Mouse (Mus musculus) retina, embryonic 14.5 days (tissue): ENCODE results near the gene Fut11.
A peak's percentile ranks its signal among the peaks of the same experiment; 100 is the strongest.

Source experiments
- DNase-seq: peaks from one replicate; pipeline ENCODE4 v3.0.0-alpha.2; 2015; ENCODE audit warnings: low spot score

Gene Fut11

DNA sequence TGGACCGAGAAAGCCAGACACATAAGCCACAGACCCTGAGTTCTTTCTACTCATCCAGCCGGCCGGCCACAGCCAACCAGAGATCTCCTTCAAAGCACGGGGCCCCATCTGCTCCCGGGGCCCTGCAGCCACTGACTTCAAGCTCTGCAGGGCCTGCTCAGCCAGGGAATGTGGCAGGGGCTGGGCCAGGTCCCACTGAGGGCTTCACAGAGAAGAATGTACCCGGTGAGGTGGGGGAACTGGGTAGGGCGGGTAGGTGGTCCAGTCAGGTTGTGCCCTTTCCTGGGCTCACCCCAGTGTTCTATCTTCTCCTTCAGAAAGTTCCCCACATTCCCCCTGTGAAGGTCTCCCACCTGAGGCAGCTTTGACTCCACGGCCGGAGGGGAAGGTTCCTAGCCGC, 23.7 kb downstream of the Fut11 start:
- DNase-seq: no peak

DNA sequence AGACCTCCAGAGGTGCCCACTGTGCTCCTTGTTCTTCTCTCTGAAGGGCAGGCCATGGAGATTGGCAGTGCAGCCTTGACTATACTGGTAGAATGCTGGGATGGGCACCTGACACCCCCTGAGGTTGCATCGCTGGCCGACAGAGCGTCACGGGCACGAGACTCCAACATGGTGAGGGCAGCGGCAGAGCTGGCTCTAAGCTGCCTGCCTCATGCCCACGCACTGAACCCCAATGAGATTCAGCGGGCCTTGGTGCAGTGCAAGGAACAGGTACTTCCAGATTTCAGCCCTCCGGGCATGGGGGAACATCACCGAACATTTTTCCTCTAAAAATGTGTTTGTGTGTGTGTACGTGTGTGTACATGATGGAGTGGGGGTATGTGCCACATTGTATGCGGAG, 25.0 kb downstream of the Fut11 start:
- DNase-seq: no peak

DNA sequence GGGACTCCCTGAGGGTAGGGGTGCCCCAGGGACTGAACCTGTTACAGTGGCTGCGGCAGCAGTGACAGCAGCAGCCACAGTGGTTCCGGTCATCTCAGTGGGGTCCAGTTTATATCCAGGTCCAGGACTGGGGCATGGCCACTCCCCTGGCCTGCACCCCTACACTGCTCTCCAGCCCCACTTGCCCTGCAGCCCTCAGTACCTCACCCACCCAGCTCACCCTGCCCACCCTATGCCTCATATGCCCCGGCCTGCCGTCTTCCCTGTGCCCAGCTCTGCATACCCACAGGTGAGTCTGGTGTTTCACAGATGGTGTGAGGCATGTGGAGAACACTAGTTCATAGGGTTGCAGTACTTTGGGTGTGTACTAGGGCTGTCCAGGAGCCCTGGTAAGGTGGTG, 26.6 kb downstream of the Fut11 start:
- no peak for DNase-seq

DNA sequence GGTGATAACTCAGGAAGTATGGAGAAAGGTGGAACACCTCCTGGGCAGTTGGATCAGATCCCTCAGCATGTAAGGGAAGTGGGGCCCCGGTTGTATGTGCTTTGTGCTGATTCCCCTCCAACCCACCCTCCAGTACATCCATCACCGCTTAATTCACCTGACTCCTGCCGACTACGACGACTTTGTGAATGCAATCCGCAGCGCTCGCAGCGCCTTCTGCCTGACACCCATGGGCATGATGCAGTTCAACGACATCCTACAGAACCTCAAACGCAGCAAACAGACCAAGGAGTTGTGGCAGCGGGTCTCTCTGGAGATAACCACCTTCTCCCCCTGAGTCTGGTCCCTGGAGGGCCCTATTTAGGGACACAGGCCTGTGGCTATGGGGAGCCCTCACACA, 28.2 kb downstream of the Fut11 start:
- no peak for DNase-seq

DNA sequence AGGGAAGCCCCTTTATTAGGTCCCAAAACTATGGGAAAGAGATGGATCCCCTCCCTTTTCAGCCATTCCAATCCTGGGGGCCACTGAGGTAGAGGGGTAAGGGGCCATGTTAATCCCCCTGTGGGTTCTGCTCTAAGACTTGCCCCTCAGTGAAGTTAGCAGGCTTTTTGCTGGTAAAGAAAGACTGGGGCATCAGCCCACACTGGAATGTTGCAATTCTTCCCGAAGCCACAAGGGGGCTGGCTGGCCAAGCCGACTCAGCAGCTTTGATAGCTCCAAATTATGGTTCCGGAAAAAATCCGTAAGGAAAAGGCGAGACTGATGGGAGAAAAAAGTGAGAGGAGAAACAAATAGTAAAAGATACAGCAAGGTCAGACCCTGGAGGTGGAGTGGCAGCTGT, 29.3 kb downstream of the Fut11 start:
- peak; percentile 81 for DNase-seq

DNA sequence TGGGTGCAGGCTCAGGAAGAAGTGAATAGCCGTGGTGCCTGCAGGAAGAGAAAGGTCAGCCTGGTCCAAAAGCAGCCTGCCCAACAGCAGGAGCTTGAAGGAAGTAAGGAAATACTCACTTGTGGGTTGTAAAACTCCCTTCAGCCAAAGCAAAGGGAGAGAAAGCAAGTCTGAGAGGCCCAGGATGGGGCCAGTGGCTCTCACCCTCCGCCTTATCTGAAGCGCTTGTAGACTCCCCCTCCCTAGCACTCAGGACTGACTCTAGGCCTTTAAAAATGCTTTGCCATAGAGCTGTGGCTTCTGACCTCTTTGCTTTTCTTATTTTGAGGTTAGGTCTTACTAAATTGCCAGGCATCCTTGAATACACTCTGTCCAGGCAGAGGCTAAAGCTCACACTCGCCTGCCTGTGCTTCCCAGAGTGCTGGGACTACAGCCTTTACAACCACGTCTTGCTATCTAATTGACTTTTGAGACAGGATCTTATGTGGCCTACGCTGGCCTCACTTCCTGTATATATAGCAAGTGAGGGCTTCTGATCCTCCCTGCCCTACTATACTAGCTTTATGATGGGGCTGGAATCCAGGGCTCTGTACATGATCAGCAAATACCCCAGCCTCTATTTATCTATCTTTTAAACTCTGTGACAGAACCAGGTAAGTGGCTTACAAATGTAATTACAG, 31.0 kb downstream of the Fut11 start:
- DNase-seq: no peak

DNA sequence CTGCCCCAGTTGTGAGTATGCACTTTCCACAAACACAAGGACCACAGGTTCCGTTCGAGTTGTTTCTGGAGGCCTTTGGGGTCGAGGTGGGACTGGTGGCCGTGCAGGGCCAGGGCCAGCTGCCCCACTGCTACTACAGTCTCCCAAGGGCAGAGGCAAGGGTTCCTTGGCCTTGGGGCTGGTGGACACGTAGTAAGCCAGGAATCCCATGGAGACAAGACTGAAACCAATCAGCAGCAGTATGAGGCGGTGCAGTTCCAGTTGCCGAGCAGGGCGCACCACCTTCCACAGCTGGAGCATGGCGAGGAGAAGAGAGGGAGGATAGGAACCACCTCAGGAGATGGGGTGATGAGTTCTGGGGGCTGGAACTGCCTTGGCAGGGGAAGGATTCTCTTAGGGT, 35.1 kb downstream of the Fut11 start:
- no peak for DNase-seq

DNA sequence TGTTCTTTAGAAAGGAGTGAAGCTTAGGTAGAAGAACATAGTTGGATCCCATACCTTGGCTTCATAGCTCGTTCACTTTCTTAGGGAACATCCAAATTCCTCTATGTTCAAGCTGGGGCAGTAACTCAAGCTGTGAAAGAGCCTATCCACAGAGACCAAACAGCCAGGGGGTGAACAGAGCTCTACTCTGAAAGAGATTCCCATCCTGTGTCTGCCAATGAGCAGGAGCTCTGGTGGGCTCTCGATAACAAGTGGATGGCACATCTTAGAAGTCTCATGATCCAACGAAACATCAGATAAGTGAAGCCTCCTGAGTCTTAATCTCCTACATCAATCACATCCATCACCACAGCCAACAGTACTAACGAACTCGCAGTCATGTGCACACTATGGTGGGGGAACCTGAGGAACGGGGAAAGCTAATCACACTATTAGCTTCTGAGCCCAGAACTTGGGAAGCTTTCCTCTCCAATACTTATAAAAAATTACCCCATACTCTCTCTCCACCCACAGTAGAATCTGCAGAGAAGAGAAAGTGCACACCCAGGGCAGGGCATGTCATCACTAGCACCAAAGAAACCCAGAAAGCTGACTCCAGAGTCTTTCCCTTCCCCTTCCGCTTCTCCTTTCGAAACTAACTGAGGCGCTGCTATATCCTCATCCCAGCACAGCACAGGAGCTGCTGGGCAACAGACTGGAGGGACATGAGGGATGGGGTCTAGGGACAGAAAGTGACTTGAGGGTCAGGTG, 36.3 kb downstream of the Fut11 start:
- no peak for DNase-seq

DNA sequence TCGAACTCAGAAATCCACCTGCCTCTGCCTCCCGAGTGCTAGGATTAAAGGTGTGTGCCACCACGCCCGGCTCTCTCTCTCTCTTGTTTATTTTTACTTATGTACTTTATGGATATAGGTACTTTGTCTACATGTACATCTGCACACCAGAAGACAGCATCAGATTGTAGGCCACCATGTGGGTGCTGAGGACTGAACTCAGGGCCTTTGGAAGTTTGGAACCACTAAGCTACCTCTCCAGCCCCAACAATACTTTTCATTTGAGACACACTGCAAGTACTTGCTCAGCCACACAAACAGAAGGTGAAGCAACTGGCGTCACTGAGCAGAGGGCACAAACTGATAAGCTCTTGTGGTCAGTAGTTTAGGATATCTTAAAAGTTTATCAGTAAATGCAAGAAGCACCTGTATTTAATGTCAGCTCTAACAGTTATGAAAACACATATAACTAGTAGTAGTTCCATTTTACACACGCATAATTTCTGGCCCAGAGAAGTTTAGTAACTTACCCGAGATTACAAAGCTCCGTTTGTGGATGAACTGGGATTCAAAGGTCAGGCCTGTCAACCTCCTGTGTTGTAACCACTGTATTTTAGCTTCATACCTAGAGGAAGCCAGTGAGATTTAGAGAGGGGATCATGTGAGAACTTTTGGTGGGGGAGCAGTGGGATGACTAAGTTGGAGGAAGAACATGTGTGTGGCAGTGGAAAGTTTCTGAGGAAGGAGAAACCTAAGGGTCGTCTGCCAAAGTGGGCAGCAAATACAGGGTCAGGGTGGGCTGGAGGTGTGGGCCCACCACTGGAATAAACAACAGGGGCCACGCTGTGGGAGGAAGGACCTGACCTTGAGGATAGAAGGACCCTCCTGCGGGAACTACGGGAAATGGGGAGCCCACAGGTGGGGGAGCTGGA, 38.5 kb downstream of the Fut11 start:
- no peak for DNase-seq

DNA sequence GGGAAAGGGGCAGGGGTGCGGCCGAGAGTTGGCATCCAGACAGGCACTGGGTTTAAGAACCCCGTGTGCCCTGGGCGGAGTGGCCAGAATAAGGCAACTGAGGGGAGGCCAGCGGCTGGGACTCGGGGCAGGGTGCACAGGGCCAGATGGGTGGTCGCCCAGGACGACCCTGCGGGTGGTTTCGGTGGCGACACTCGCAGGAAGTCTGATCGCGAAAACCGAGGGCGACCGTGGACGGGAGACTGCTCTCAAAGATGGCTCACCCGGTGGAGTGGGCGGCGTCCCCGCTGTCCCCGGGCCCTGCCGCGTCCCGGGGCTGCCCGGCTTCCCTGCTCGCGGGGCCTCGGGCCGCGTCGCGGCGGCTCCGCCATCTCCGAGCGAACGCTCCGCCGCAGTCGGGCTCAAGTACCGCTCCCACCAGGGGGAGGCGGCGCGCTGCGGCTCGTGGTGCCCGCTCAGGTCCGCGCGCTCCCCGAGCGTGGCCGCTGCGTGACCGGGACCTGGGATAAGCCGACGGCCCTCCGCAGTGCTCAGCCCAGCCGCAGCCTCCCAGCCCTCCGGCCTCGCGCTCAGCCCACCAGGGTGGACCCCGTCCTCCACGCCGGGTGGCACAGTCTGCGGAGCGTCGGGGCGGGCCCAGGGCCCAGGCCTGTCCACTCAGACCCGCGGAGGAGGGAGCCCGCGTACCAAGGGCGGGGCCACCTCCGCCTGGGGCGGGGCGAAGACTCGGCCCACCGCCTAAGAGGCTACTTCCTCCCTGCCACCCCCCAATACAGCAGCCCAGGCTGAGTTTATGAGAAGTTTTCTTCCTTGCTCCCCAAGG, 39.4 kb downstream of the Fut11 start, which contains the start of gene Ndst2:
Gene Ndst2, minus strand, starts transcription at position 611 of the 823 bp plus-strand sequence.
- DNase-seq: peak; percentile 91

DNA sequence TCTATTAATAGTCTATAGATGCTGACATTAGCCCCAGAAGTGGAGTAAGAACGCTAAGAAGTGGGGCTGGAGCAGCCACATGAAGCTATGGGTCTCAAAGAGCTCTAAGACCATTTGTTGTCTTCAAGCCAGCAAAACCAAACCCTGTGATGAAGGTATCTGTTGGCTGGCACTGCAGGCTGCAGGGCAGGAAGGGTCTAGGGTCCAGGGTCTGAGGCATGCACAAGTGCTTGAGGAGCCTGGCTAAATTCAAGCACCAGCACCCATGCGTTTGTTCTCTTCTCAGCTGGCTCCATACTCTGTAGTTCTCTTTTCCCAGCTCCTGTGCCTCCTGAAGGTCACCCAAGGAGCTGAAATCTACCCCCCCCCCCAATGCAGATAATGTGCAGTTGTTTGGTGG, 40.3 kb downstream of the Fut11 start:
- DNase-seq: peak; percentile 21

DNA sequence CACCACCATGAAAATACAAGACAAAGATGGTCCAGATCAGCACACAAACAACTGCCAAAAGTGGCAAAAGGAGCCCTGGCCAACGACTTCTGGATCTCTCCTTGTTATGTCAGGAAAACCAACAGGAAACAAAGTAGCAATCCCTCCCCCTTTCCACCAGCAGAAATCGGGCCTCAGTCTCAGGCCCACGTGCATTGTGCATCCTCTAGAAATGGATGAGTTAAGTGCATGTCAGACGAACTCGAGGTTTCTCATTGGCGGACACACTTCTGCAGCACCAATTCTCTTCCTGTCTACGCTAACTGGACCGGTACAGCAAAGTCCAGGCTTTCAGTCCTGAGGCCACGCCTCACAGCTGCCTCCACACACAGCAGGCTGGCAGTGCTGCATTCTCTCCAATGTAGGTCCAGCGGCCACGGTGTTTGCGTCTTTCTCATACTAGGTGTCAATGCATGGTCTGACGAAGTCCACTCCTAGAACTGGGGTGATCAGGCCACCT, 41.2 kb downstream of the Fut11 start:
- no peak for DNase-seq

DNA sequence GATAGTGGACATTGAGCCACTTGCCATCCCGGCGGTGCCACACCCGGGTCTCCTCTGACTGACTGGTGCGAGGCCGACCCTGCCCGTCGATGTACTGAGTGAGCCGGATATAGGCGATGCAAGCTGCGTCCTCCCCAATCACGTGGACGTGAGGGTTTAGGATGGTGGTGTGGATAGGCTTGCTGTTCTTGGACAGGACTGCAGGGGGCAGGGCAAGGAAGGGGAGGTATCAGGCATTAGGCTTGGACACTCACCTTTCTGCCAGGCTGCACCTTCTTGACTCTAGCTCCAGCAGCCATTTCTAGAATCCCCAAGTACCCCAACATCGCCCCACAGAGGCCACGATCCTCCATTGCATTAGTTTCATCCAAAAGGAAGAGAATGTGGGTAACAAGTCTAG, 42.5 kb downstream of the Fut11 start:
- DNase-seq: peak; percentile 60

DNA sequence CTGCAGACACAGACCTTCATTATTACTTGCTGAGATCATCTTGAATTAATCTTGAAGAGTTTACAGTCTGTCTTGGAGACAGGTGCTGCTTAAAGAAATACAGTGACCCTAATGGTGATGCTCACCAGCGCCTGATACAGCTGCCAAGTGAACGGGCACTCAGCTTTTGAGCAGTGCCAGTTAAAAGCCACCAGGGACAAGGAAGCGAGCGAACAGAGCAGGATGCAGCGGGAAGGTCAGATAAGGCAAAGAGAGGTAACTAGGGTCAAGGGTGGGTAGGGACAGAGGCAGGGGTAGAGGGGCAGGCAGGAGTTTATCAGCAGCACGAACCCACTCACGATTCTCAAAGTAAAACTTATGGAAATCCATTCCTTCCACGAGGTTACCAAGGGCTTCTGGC, 43.7 kb downstream of the Fut11 start:
- no peak for DNase-seq

DNA sequence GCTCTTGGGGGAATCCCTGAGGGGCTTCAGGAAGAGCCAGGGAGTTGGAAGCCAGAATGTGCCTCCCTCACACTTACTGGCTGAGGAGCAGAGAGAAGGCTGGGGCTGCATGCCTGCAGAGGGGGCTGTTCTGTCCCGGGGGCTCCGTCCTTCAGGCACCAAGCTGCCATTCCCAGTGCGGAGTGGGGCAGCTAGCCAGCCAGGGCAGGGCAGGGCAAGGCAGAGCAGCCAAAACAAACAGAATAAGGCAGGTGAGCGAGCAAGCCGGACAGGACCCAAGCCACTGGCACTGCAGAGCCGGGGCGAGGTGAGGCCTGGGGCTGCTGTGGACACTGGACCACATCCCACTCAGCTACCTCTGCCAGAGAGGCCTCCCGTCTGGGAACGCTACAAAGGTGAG, 46.5 kb downstream of the Fut11 start:
- no peak for DNase-seq

DNA sequence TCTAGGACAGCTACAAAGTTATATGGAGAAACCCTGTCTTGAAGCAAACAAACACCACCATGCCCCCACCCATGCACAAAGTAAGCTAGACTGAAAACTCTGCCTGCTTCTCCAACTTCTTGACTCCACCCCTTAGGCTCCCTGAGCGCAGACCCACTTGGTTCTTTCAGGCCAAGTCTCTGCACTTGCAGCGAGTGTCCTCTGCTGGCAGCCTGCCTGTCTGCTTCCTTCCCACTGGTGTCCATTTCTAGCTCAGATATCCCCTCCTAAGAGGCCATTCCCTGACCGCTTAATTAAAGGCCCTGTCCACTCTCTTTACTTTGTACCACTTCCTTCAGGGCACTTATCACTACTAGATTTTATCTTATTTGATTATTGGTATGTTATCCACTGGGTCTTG, 48.8 kb downstream of the Fut11 start:
- no peak for DNase-seq

DNA sequence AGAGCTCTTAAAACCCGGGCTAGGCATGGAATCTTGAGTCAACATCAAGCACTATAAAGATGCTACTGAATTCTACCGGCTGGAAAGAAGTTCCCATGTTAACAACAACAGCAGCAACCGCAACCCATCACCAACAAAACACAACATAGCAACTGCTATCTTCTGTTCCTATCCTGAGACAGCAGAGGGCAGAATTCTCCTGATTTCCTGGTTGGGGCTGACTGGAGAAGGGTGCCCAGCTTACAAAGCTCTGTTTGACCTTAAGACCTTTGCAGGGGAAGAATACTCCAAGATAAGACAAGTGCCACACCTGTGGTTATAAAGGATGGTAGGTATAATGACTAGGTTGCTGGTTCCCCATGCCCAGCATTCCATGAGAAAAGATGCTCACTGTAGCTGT, 52.2 kb downstream of the Fut11 start:
- no peak for DNase-seq

DNA sequence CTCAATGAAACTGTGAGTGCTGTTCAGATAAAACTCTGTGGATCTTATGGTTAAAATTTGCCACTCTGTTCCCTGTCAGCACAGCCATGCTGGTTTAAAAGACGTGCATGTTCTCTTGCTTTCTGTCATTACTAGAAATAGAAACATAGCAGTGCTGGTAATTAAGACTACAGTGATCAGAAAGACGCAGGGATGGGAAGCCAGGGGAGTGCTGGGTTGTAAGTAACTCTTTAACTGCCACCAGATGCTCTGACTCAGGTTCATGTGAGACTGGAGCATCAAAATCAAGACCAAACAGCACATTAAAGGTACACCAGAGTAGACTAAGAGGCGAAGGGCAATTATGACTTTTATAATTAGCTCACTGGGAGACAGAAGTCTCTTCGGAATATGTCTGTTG, 53.6 kb downstream of the Fut11 start:
- no peak for DNase-seq

DNA sequence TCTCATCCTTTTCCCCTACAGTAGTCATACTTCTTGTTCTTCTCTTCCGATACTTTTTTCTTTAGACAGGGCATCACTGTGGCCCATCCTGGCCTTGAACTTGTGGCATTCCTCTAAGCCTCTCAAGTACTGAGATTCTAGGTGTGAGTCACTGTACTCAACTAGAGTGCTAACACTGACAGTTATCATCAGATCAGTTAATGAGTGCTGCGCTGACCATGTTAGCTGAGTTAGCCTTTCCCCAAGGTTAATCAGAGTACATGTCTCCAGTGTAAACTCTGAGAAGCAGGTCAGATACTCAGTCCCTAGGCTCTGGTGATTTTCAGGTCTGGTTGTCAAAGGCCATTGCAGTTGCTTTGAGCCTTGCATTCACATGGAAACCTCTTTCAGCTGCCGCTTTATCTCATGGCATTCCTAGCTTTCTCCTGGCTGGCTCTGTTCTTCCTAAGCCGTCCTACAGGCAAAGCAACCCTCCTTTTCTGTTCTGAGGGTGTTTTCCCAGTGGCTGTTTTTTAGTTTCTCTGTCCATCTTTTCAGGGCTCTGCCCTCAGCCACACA, 54.8 kb downstream of the Fut11 start:
- no peak for DNase-seq

DNA sequence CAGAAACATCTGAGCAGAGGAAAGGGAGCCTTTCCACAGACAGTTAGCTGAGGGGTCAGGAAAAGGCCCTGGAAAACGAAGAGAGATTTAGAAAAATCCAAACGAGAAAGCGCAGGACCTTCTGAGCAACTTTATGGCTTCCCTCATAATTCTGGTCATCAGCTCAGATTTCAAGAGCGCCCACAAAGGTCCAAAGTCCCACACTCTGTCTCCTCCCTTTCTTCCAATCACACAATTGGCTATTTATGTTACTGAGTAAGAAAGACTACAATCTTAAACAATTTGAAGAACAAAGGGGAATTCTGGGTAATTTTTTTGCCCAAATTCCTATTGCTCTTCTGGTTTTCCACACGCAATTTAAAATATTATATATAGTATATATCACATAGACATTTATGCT, 55.7 kb downstream of the Fut11 start:
- no peak for DNase-seq
